Mouse (Mus musculus): ENCODE results near the gene Amer1. TPM values are rescaled to one million over a fixed set of nuclear protein-coding genes. Genes with fewer than 3 reads are reported as not detected.

The Amer1 gene
- total and polyA plus RNA-seq, 3 experiments: 1.5 to 17.0 (median 4.7) TPM

DNA sequence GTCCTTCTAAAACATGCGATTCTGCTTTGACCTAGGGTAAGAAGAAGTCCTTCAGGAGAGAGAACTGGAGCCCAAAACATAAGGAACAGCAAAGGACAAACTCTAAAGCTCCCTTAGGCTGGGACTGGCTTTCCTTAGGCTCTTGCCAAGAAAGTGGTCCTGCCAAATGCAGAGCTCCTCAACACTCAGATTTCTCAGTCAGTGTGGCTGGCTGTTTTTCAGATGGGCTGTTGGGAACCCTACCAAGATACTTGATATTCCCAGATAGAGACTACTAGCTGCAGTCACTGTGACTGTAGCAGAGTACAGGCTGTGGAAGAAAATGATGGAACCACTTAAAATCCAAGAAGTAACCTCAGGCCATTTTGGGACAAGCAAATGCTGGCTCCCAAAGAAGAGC is 7.4 kb downstream of the Amer1 start:
- Histone ChIP-seq H3K4me1 (ENCODE audit: control insufficient read depth in 1 of 2, insufficient read depth in 2 of 2, low read length in 2 of 2) (no peaks in the 10 kb centered on the region), H3K9me3 (replicated peaks; ENCODE audit: insufficient read depth, low read length) (no peaks in the 10 kb centered on the region), H3K4me3 (ENCODE audit: control insufficient read depth in 1 of 2, insufficient read depth in 1 of 2, low read depth in 2 of 2, low read length in 2 of 2) (no peak overlapping the region), H3K27me3 (ENCODE audit: control insufficient read depth in 1 of 2, insufficient read depth in 2 of 2, low read length in 2 of 2) (no peaks in the 10 kb centered on the region), H3K9ac (ENCODE audit: control insufficient read depth, low read depth, low read length, poor library complexity, severe bottlenecking) (no peak overlapping the region), H3K79me2 (ENCODE audit: control insufficient read depth, insufficient read depth, low read length, poor library complexity) (no peaks in the 10 kb centered on the region), H3K27ac (ENCODE audit: control insufficient read depth, low read depth, low read length) (no peak overlapping the region), H3K36me3 (ENCODE audit: control insufficient read depth in 1 of 2, insufficient read depth in 2 of 2, low read length in 2 of 2) (no peaks in the 10 kb centered on the region)
- no peak for TF ChIP-seq TAL1 (IDR thresholded peaks at IDR 0.05; ENCODE audit: low read length)
- TF ChIP-seq MYC (IDR thresholded peaks at IDR 0.05; ENCODE audit: low read depth, low read length): no peak
- TF ChIP-seq MAX (IDR thresholded peaks at IDR 0.05; ENCODE audit: low read length): no peak
- no peak for TF ChIP-seq EP300 (IDR thresholded peaks at IDR 0.05; ENCODE audit: low read depth in 1 of 2, low read length in 2 of 2)
- TF ChIP-seq RCOR1 (IDR thresholded peaks at IDR 0.05; ENCODE audit: low read depth, low read length): no peak
- DNase-seq (ENCODE audit: low read depth, low spot score): no peak

GRCm38 (mm10) chrX:95373101-95373500 is 71.6 kb downstream of the Amer1 start:
- Histone ChIP-seq H3K9ac (ENCODE audit: control insufficient read depth, low read depth, low read length, poor library complexity, severe bottlenecking) (no peak overlapping the region), H3K4me3 (ENCODE audit: control insufficient read depth in 1 of 2, insufficient read depth in 1 of 2, low read depth in 2 of 2, low read length in 2 of 2) (no peak overlapping the region), H3K79me2 (ENCODE audit: control insufficient read depth, insufficient read depth, low read length, poor library complexity) (no peaks in the 10 kb centered on the region), H3K9me3 (replicated peaks; ENCODE audit: insufficient read depth, low read length) (no peaks in the 10 kb centered on the region), H3K4me1 (ENCODE audit: control insufficient read depth in 1 of 2, insufficient read depth in 2 of 2, low read length in 2 of 2) (no peaks in the 10 kb centered on the region), H3K27me3 (ENCODE audit: control insufficient read depth in 1 of 2, insufficient read depth in 2 of 2, low read length in 2 of 2) (no peaks in the 10 kb centered on the region), H3K36me3 (ENCODE audit: control insufficient read depth in 1 of 2, insufficient read depth in 2 of 2, low read length in 2 of 2) (no peaks in the 10 kb centered on the region), H3K27ac (ENCODE audit: control insufficient read depth, low read depth, low read length) (no peak overlapping the region)
- TF ChIP-seq ZNF384 (IDR thresholded peaks at IDR 0.05; ENCODE audit: low read depth, low read length): no peak
- TF ChIP-seq JUND (IDR thresholded peaks at IDR 0.05; ENCODE audit: low read depth, low read length): no peak
- TF ChIP-seq NELFE (IDR thresholded peaks at IDR 0.05; ENCODE audit: low read depth, low read length): no peak
- TF ChIP-seq HCFC1 (IDR thresholded peaks at IDR 0.05; ENCODE audit: low read depth, low read length): no peak
- TF ChIP-seq ZMIZ1 (IDR thresholded peaks at IDR 0.05; ENCODE audit: low read depth, low read length): no peak
- no peak for TF ChIP-seq EP300 (IDR thresholded peaks at IDR 0.05; ENCODE audit: low read depth in 1 of 2, low read length in 2 of 2)
- TF ChIP-seq RCOR1 (IDR thresholded peaks at IDR 0.05; ENCODE audit: low read depth, low read length): no peak
- no peak for TF ChIP-seq ZC3H11A (IDR thresholded peaks at IDR 0.05; ENCODE audit: low read depth, low read length)
- no peak for TF ChIP-seq NRF1 (IDR thresholded peaks at IDR 0.05; ENCODE audit: insufficient read depth, low read depth, low read length, poor library complexity, severe bottlenecking)
- TF ChIP-seq CHD1 (IDR thresholded peaks at IDR 0.05; ENCODE audit: low read depth, low read length): no peak
- TF ChIP-seq POLR2AphosphoS5 (IDR thresholded peaks at IDR 0.05; ENCODE audit: borderline replicate concordance, low read depth, low read length): no peak
- no peak for TF ChIP-seq MAZ (IDR thresholded peaks at IDR 0.05; ENCODE audit: low read depth, low read length)
- TF ChIP-seq E2F4 (IDR thresholded peaks at IDR 0.05; ENCODE audit: borderline replicate concordance, low read depth, low read length): no peak
- no peak for TF ChIP-seq RAD21 (IDR thresholded peaks at IDR 0.05; ENCODE audit: low read depth, low read length)
- TF ChIP-seq CHD2 (IDR thresholded peaks at IDR 0.05; ENCODE audit: low read length): no peak
- no peak for TF ChIP-seq POLR2A (IDR thresholded peaks at IDR 0.05; ENCODE audit: control insufficient read depth in 1 of 2, insufficient read depth in 1 of 2, low read depth in 1 of 2, low read length in 2 of 2, poor library complexity in 1 of 2)
- DNase-seq (ENCODE audit: low read depth, low spot score): no peak

Other genes with a start within 250 kb of the Amer1 start
- 0.08 TPM in 1 of 2 replicates, not detected in the other for gene Arhgef9, start 248.0 kb downstream of the Amer1 start, total RNA-seq (2012; rRNA removed)
- not detected for gene Arhgef9, start 248.0 kb downstream of the Amer1 start, polyA plus RNA-seq (2012; ENCODE audit: insufficient read depth in 1 of 2, insufficient read length in 2 of 2, low read depth in 1 of 2, low replicate concordance in 2 of 2, missing spikeins in 1 of 2)
- not detected in 2 replicates for gene Asb12, start 113.1 kb upstream of the Amer1 start, total RNA-seq (2012; rRNA removed)
- not detected for gene Asb12, start 113.1 kb upstream of the Amer1 start, polyA plus RNA-seq (2012; ENCODE audit: insufficient read depth in 1 of 2, insufficient read length in 2 of 2, low read depth in 1 of 2, low replicate concordance in 2 of 2, missing spikeins in 1 of 2)
- gene Pfn5, start 113.2 kb upstream of the Amer1 start, total RNA-seq (2012; rRNA removed): not detected in 2 replicates
- not detected for gene Pfn5, start 113.2 kb upstream of the Amer1 start, polyA plus RNA-seq (2012; ENCODE audit: insufficient read depth in 1 of 2, insufficient read length in 2 of 2, low read depth in 1 of 2, low replicate concordance in 2 of 2, missing spikeins in 1 of 2)
- 0.08 TPM in 1 of 2 replicates, not detected in the other for gene Zc4h2, start 213.6 kb upstream of the Amer1 start, total RNA-seq (2012; rRNA removed)
- under 1 TPM in 1 of 2 experiments, not detected in 1; 0.10 TPM for gene Zc4h2, start 213.6 kb upstream of the Amer1 start, polyA plus RNA-seq (2012; ENCODE audit: insufficient read depth in 1 of 2, insufficient read length in 2 of 2, low read depth in 1 of 2, low replicate concordance in 2 of 2, missing spikeins in 1 of 2)